Mouse (Mus musculus) brain, embryonic 14.5 days (tissue): ENCODE results near the gene Armc8. TPM values are rescaled to one million over a fixed set of nuclear protein-coding genes. Genes with fewer than 3 reads are reported as not detected.

Source experiments
- DNase-seq: peaks from one replicate; pipeline ENCODE4 v3.0.0-alpha.2; 2011; ENCODE audit warnings: low read depth
- CTCF ChIP-seq: fragments of 200-500 bp; IDR thresholded peaks from 2 replicates; pipeline ENCODE4 v1.5.1; 2012; ENCODE audit warnings: inconsistent platforms, mild to moderate bottlenecking, moderate library complexity, borderline replicate concordance; ENCODE audit not compliant: insufficient read depth, insufficient read length; ENCODE audit errors: extremely low read depth
- POLR2A ChIP-seq: fragments of 200-500 bp; IDR thresholded peaks from 2 replicates; pipeline ENCODE4 v1.6.1; 2012; ENCODE audit warnings: mild to moderate bottlenecking, inconsistent platforms, borderline replicate concordance; ENCODE audit not compliant: poor library complexity, insufficient read depth, insufficient read length, severe bottlenecking; ENCODE audit errors: extremely low read depth
- polyA plus RNA-seq: library from polyadenylated mRNA; depleted of rRNA; stranded (reverse); fragments of >200 nt; gene quantifications from 2 replicates; pipeline ENCODE4 v1.2.3, GENCODE M21; 2012

Gene Armc8
- polyA plus RNA-seq, 1 experiment, result 57.7 TPM

- DNase-seq, result no peak
- TF ChIP-seq CTCF (no peak), POLR2A (no peak)
These were observed 9.7 kb downstream of the Armc8 start for GRCm38 (mm10) chr9:99558824-99559556.

GRCm38 (mm10) chr9:99557580-99558300 is 11.0 kb downstream of the Armc8 start:
- no peak for DNase-seq
- no peak for TF ChIP-seq CTCF

DNA sequence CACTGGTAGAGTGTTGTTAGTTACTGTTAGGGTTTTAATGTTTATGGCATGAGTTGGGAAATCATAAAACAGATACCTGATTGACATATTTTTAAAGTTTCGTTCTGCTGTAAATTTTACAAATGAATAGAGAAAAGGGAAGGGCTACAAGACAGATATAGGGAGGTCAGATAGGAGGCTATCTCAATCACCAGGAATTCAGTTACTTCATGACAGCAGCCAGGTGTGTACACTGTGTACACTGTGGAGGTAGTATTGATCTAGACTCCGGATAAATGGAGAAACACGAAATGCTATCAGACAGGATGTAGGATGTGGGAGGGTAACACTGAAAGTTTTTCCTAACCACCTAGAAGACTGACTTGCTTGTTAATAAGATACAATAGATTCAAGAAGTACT is 13.4 kb downstream of the Armc8 start:
- DNase-seq, result no peak
- TF ChIP-seq POLR2A, result no peak

GRCm38 (mm10) chr9:99554052-99554451 is 14.6 kb downstream of the Armc8 start:
- TF ChIP-seq CTCF, result no peak
- TF ChIP-seq POLR2A, result no peak
- no peak for DNase-seq

- DNase-seq, result no peak
- TF ChIP-seq POLR2A (no peak), CTCF (no peak)
These were observed 15.7 kb downstream of the Armc8 start for GRCm38 (mm10) chr9:99553049-99553448.

DNA sequence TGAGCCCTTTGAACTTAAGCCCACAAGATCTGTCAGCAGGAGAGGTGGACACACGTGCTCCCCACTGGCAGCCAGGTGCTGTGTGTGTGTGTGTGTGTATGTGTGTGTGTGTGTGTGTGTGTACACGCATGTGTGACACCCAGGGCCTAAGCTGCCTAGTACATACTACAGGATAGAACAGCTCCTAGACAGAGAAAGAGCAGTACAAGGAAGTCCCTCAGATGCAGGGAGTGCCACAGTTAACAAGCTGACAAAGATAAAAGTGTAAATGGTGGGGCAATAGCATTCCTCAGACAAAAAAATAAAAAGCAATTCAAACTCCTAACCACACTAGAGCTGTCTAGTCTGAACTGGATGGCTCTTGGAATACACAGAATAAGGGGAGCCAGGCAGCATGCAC is 16.6 kb downstream of the Armc8 start:
- TF ChIP-seq CTCF (no peak), POLR2A (no peak)
- no peak for DNase-seq

- no peak for TF ChIP-seq POLR2A
- no peak for TF ChIP-seq CTCF
- no peak for DNase-seq
These were observed 22.4 kb downstream of the Armc8 start for GRCm38 (mm10) chr9:99546259-99546658.

DNA sequence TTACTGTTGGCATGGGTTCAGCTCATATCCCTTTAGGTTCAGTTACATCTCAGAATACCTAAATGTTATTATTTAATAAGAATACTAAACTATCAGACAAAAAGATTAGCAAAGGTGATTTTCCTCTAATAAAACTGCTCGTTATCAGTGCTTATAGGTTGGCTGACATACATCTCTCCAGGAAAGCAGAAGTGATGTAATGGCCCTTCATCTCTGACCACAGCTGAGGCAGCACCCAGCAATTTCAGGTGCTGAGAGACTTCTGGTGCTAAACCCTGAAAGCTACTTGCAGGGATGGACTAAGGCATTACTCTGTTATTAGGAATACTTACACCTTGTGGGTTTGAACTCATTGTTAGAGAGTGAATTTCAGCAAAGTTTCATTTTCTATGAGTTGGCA is 36.8 kb downstream of the Armc8 start:
- TF ChIP-seq POLR2A, result no peak
- no peak for TF ChIP-seq CTCF
- no peak for DNase-seq

DNA sequence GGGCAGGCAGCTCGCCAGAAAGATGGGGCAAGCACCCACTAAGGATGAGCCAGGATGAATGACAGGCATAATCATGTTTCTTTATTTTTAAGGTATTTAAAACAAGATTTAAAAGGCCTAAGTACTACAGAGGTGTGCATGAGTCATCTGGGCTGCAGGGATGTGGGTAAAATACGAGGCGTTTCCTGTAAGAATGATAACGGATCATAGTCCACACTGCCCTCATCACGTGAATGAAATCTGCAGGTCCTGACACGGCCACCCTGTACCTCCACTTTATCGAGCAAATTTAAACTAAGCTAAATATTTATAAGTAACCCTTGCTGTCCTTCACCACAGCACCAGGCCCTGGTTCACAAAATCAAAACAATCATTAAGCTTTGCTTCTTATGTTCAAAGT is 62.8 kb downstream of the Armc8 start:
- no peak for DNase-seq
- TF ChIP-seq CTCF (no peak), POLR2A (no peak)

- no peak for TF ChIP-seq CTCF
- TF ChIP-seq POLR2A, result no peak
- no peak for DNase-seq
These were observed 69.4 kb downstream of the Armc8 start for GRCm38 (mm10) chr9:99499336-99499735.

GRCm38 (mm10) chr9:99492634-99493200 is 76.0 kb downstream of the Armc8 start:
- no peak for DNase-seq

DNA sequence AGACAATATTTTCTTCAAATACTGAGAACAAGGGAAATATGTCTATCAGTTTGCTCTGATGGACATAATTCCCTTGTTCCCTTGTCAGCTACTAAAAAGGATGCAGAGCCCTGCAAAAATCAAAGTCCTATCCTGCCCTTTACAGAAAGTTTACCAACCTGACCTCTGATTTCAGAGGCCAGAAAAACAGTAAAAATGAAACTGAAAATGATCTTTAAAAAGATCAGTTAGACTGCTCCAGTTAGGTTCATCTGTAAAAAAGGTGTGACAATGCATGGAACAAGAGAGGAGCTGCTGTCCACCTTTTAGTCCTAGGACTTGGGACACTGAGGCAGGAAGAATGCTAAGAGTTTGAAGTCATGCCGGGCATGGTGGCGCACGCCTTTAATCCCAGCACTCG is 77.6 kb downstream of the Armc8 start:
- TF ChIP-seq POLR2A (no peak), CTCF (no peak)
- DNase-seq, result no peak

More at GRCm38 (mm10) chr9:99492634-99493200, 76.0 kb downstream of the Armc8 start:
- TF ChIP-seq CTCF (no peak), POLR2A (no peak)

DNA sequence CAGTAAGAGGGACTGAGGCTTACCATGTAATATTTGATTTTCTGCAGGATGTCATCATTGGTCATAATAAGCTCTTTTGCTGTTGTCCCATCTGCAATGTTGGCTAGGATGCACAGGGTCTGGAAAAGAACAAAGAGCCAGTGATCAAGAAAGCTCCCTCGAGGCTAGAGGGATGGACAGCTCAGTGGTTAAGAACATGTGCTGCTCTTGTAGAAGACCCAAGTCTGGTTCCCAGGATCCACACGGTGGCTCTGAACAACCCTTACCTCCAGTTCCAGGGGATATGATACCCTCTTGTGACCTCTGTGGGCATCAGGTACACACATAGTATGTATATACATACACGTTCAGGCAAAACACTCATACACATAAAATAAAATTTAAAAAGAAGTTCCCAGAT is 80.9 kb downstream of the Armc8 start:
- TF ChIP-seq CTCF (no peak), POLR2A (no peak)
- no peak for DNase-seq
